Mouse (Mus musculus): ENCODE results near the gene Myt1l. TPM values are rescaled to one million over a fixed set of nuclear protein-coding genes. Genes with fewer than 3 reads are reported as not detected.

The Myt1l gene
- polyA plus RNA-seq, 1 experiment, result 86.4 TPM

- no peak for DNase-seq (ENCODE audit: low read depth)
Measured at GRCm38 (mm10) chr12:29570351-29570750, 42.2 kb downstream of the Myt1l start.

GRCm38 (mm10) chr12:29571613-29572012 is 43.4 kb downstream of the Myt1l start:
- TF ChIP-seq POLR2A (IDR thresholded peaks at IDR 0.05; ENCODE audit: borderline replicate concordance, extremely low read depth, insufficient read depth, insufficient read length, poor library complexity, severe bottlenecking) (no peak), CTCF (IDR thresholded peaks at IDR 0.05; ENCODE audit: borderline replicate concordance, extremely low read depth, insufficient read depth, insufficient read length) (no peak)
- no peak for DNase-seq (ENCODE audit: low read depth)

More at GRCm38 (mm10) chr12:29570351-29570750, 42.2 kb downstream of the Myt1l start:
- no peak for TF ChIP-seq CTCF (IDR thresholded peaks at IDR 0.05; ENCODE audit: borderline replicate concordance, extremely low read depth, insufficient read depth, insufficient read length)
- TF ChIP-seq POLR2A (IDR thresholded peaks at IDR 0.05; ENCODE audit: borderline replicate concordance, extremely low read depth, insufficient read depth, insufficient read length, poor library complexity, severe bottlenecking), result no peak

GRCm38 (mm10) chr12:29593787-29594186 is 65.6 kb downstream of the Myt1l start:
- DNase-seq (ENCODE audit: low read depth), result peak; percentile 65
- TF ChIP-seq POLR2A (IDR thresholded peaks at IDR 0.05; ENCODE audit: borderline replicate concordance, extremely low read depth, insufficient read depth, insufficient read length, poor library complexity, severe bottlenecking) (no peak), CTCF (IDR thresholded peaks at IDR 0.05; ENCODE audit: borderline replicate concordance, extremely low read depth, insufficient read depth, insufficient read length) (no peak)

- DNase-seq (ENCODE audit: low read depth), result peak; percentile 54
- peak; percentile 45; the same call in 1 of the 2 replicates for TF ChIP-seq CTCF (IDR thresholded peaks at IDR 0.05; ENCODE audit: borderline replicate concordance, extremely low read depth, insufficient read depth, insufficient read length)
- TF ChIP-seq POLR2A (IDR thresholded peaks at IDR 0.05; ENCODE audit: borderline replicate concordance, extremely low read depth, insufficient read depth, insufficient read length, poor library complexity, severe bottlenecking), result no peak
Measured at GRCm38 (mm10) chr12:29599916-29600315, 71.7 kb downstream of the Myt1l start.

- no peak for DNase-seq (ENCODE audit: low read depth)
- TF ChIP-seq POLR2A (IDR thresholded peaks at IDR 0.05; ENCODE audit: borderline replicate concordance, extremely low read depth, insufficient read depth, insufficient read length, poor library complexity, severe bottlenecking), result no peak
- no peak for TF ChIP-seq CTCF (IDR thresholded peaks at IDR 0.05; ENCODE audit: borderline replicate concordance, extremely low read depth, insufficient read depth, insufficient read length)
Measured at GRCm38 (mm10) chr12:29601223-29601622, 73.0 kb downstream of the Myt1l start.

GRCm38 (mm10) chr12:29604659-29605058 is 76.5 kb downstream of the Myt1l start:
- TF ChIP-seq CTCF (IDR thresholded peaks at IDR 0.05; ENCODE audit: borderline replicate concordance, extremely low read depth, insufficient read depth, insufficient read length) (no peak), POLR2A (IDR thresholded peaks at IDR 0.05; ENCODE audit: borderline replicate concordance, extremely low read depth, insufficient read depth, insufficient read length, poor library complexity, severe bottlenecking) (no peak)
- no peak for DNase-seq (ENCODE audit: low read depth)

GRCm38 (mm10) chr12:29605124-29605523 is 76.9 kb downstream of the Myt1l start:
- peak; percentile 37 for DNase-seq (ENCODE audit: low read depth)

GRCm38 (mm10) chr12:29606221-29606620 is 78.0 kb downstream of the Myt1l start:
- no peak for TF ChIP-seq POLR2A (IDR thresholded peaks at IDR 0.05; ENCODE audit: borderline replicate concordance, extremely low read depth, insufficient read depth, insufficient read length, poor library complexity, severe bottlenecking)
- TF ChIP-seq CTCF (IDR thresholded peaks at IDR 0.05; ENCODE audit: borderline replicate concordance, extremely low read depth, insufficient read depth, insufficient read length), result no peak
- DNase-seq (ENCODE audit: low read depth), result no peak

More at GRCm38 (mm10) chr12:29605124-29605523, 76.9 kb downstream of the Myt1l start:
- TF ChIP-seq POLR2A (IDR thresholded peaks at IDR 0.05; ENCODE audit: borderline replicate concordance, extremely low read depth, insufficient read depth, insufficient read length, poor library complexity, severe bottlenecking) (no peak), CTCF (IDR thresholded peaks at IDR 0.05; ENCODE audit: borderline replicate concordance, extremely low read depth, insufficient read depth, insufficient read length) (no peak)

- TF ChIP-seq POLR2A (IDR thresholded peaks at IDR 0.05; ENCODE audit: borderline replicate concordance, extremely low read depth, insufficient read depth, insufficient read length, poor library complexity, severe bottlenecking) (no peak), CTCF (IDR thresholded peaks at IDR 0.05; ENCODE audit: borderline replicate concordance, extremely low read depth, insufficient read depth, insufficient read length) (no peak)
- peak; percentile 52 for DNase-seq (ENCODE audit: low read depth)
Measured at GRCm38 (mm10) chr12:29617746-29618145, 89.6 kb downstream of the Myt1l start.

GRCm38 (mm10) chr12:29621530-29621929 is 93.3 kb downstream of the Myt1l start:
- no peak for DNase-seq (ENCODE audit: low read depth)
- TF ChIP-seq CTCF (IDR thresholded peaks at IDR 0.05; ENCODE audit: borderline replicate concordance, extremely low read depth, insufficient read depth, insufficient read length) (no peak), POLR2A (IDR thresholded peaks at IDR 0.05; ENCODE audit: borderline replicate concordance, extremely low read depth, insufficient read depth, insufficient read length, poor library complexity, severe bottlenecking) (no peak)

- TF ChIP-seq CTCF (IDR thresholded peaks at IDR 0.05; ENCODE audit: borderline replicate concordance, extremely low read depth, insufficient read depth, insufficient read length) (peak; percentile 69), POLR2A (IDR thresholded peaks at IDR 0.05; ENCODE audit: borderline replicate concordance, extremely low read depth, insufficient read depth, insufficient read length, poor library complexity, severe bottlenecking) (no peak)
- DNase-seq (ENCODE audit: low read depth), result peak; percentile 64
Measured at GRCm38 (mm10) chr12:29627956-29628750, 100.0 kb downstream of the Myt1l start.

All from brain, embryonic 14.5 days (tissue).